Mouse (Mus musculus) midbrain, embryonic 14.5 days (tissue): Measurements from ENCODE around the gene Gm21885. TPM values are rescaled to one million over a fixed set of nuclear protein-coding genes. Genes with fewer than 3 reads are reported as not detected.

Experiments used
- ATAC-seq: fragments of 200-750 bp; cut with Nextera tagmentation; 2 replicates; pipeline ENCODE4 v1.8.0; 2017; ENCODE audit warnings: moderate number of reproducible peaks, moderate library complexity; ENCODE audit not compliant: low FRiP score, low TSS enrichment
- DNase-seq: peaks from one replicate; pipeline ENCODE4 v3.0.0-alpha.2; 2015
- H3K27ac ChIP-seq: fragments of 300-500 bp; sonication (generic); replicated peaks from 2 replicates; pipeline ENCODE4 v1.5.1; 2014; ENCODE audit warnings: mild to moderate bottlenecking, low read depth, low read length, moderate library complexity
- H3K27me3 ChIP-seq: fragments of 300-500 bp; sonication (generic); 2 replicates; pipeline ENCODE4 v1.6.1; 2014; ENCODE audit warnings: low read length, control low read depth, mixed read lengths; ENCODE audit not compliant: control insufficient read depth, insufficient read depth
- H3K36me3 ChIP-seq: fragments of 300-500 bp; sonication (generic); 2 replicates; pipeline ENCODE4 v1.6.1; 2014; ENCODE audit warnings: low read length, control low read depth; ENCODE audit not compliant: control insufficient read depth, insufficient read depth
- H3K4me1 ChIP-seq: fragments of 300-500 bp; sonication (generic); 2 replicates; pipeline ENCODE4 v1.6.1; 2014; ENCODE audit warnings: mild to moderate bottlenecking, antibody characterized with exemption, low read length, control low read depth; ENCODE audit not compliant: control insufficient read depth, insufficient read depth
- H3K4me2 ChIP-seq: fragments of 300-500 bp; sonication (generic); 2 replicates; pipeline ENCODE4 v1.6.1; 2014; ENCODE audit warnings: mild to moderate bottlenecking, low read length, moderate library complexity
- H3K4me3 ChIP-seq: fragments of 300-500 bp; sonication (generic); replicated peaks from 2 replicates; pipeline ENCODE4 v1.5.1; 2014; ENCODE audit warnings: low read depth, low read length
- H3K9ac ChIP-seq: fragments of 300-500 bp; sonication (generic); replicated peaks from 2 replicates; pipeline ENCODE4 v1.6.1; 2014; ENCODE audit warnings: mild to moderate bottlenecking, low read length, moderate library complexity
- H3K9me3 ChIP-seq: fragments of 300-500 bp; sonication (generic); 2 replicates; pipeline ENCODE4 v1.6.1; 2016; ENCODE audit warnings: low read length, control low read depth, mixed read lengths; ENCODE audit not compliant: control insufficient read depth
- WGBS: fragments of 180-500 bp; shearing (Covaris S2); extraction: QIAGEN DNeasy Blood & Tissue Kit; methylation state at CpG from one replicate; pipeline ENCODE4 v1.1.7; 2014; 5-methylcytosine and 5-hydroxymethylcytosine counted together
- polyA plus RNA-seq: library from polyadenylated mRNA; unstranded; fragments of >200 nt; fragmentation: Nextera tagmentation; extraction: Ambion mirVana; gene quantifications from 2 replicates; pipeline ENCODE4 v1.2.1, GENCODE M21; 2014

Gene Gm21885
- polyA plus RNA-seq, 1 experiment from 2014 or later = 0.57 TPM

- 92% methylated on average over 10 of the region's 10 CpGs for WGBS
- H3K27ac ChIP-seq = no peak overlapping the region
- DNase-seq = no peak
- no peaks in the 10 kb centered on the region for H3K4me1 ChIP-seq
- no peaks in the 10 kb centered on the region for H3K27me3 ChIP-seq
- H3K9ac ChIP-seq = no peak overlapping the region
- ATAC-seq = no peak
- no peaks in the 10 kb centered on the region for H3K9me3 ChIP-seq
- H3K36me3 ChIP-seq = peaks cover 90% of the 10 kb centered on the region
- no peak overlapping the region for H3K4me3 ChIP-seq
- H3K4me2 ChIP-seq = no peak overlapping the region
These were observed 8.5 kb downstream of the Gm21885 start for GRCm38 (mm10) chr11:94290062-94290740.

- no peak overlapping the region for H3K4me3 ChIP-seq
- WGBS = 82% methylated on average over 9 of the region's 9 CpGs
- peaks cover 92% of the 10 kb centered on the region for H3K36me3 ChIP-seq
- ATAC-seq = no peak
- no peaks in the 10 kb centered on the region for H3K4me1 ChIP-seq
- H3K9ac ChIP-seq = no peak overlapping the region
- no peak overlapping the region for H3K27ac ChIP-seq
- no peaks in the 10 kb centered on the region for H3K9me3 ChIP-seq
- no peak for DNase-seq
- H3K27me3 ChIP-seq = no peaks in the 10 kb centered on the region
- no peak overlapping the region for H3K4me2 ChIP-seq
These were observed 13.5 kb downstream of the Gm21885 start for GRCm38 (mm10) chr11:94294996-94295845.

GRCm38 (mm10) chr11:94312733-94313132 is 31.1 kb downstream of the Gm21885 start:
- H3K4me1 ChIP-seq = peaks cover 25% of the 10 kb centered on the region
- WGBS = 94% methylated on average over 1 of the region's 1 CpGs

GRCm38 (mm10) chr11:94314098-94314652 is 32.5 kb downstream of the Gm21885 start:
- H3K4me1 ChIP-seq = peaks cover 31% of the 10 kb centered on the region
- no peaks in the 10 kb centered on the region for H3K36me3 ChIP-seq
- ATAC-seq (no peak), DNase-seq (no peak)
- 86% methylated on average over 2 of the region's 2 CpGs for WGBS
- H3K9ac ChIP-seq = no peak overlapping the region
- no peak overlapping the region for H3K4me2 ChIP-seq
- H3K4me3 ChIP-seq = no peak overlapping the region
- H3K9me3 ChIP-seq = no peaks in the 10 kb centered on the region
- no peaks in the 10 kb centered on the region for H3K27me3 ChIP-seq
- no peak overlapping the region for H3K27ac ChIP-seq

More at GRCm38 (mm10) chr11:94312733-94313132, 31.1 kb downstream of the Gm21885 start:
- H3K27ac ChIP-seq = no peak overlapping the region
- H3K4me2 ChIP-seq = no peak overlapping the region
- ATAC-seq = no peak
- H3K9ac ChIP-seq = no peak overlapping the region
- H3K36me3 ChIP-seq = peaks cover 6% of the 10 kb centered on the region; the same call in 1 of the 2 replicates
- DNase-seq = no peak
- H3K4me3 ChIP-seq = no peak overlapping the region
- H3K27me3 ChIP-seq = no peaks in the 10 kb centered on the region
- H3K9me3 ChIP-seq = no peaks in the 10 kb centered on the region

GRCm38 (mm10) chr11:94315308-94315707 is 33.6 kb downstream of the Gm21885 start:
- Histone ChIP-seq H3K27ac (no peak overlapping the region), H3K4me2 (no peak overlapping the region), H3K9me3 (no peaks in the 10 kb centered on the region), H3K9ac (no peak overlapping the region), H3K27me3 (no peaks in the 10 kb centered on the region), H3K36me3 (no peaks in the 10 kb centered on the region), H3K4me1 (peaks cover 42% of the 10 kb centered on the region), H3K4me3 (no peak overlapping the region)
- WGBS = 76% methylated on average over 1 of the region's 1 CpGs
- DNase-seq = no peak
- no peak for ATAC-seq

- Histone ChIP-seq H3K4me3 (no peak overlapping the region), H3K27ac (no peak overlapping the region), H3K27me3 (no peaks in the 10 kb centered on the region), H3K9me3 (no peaks in the 10 kb centered on the region), H3K4me2 (no peak overlapping the region), H3K36me3 (no peaks in the 10 kb centered on the region), H3K4me1 (peaks cover 44% of the 10 kb centered on the region), H3K9ac (no peak overlapping the region)
- ATAC-seq (no peak), DNase-seq (no peak)
- WGBS = 85% methylated on average over 2 of the region's 2 CpGs
These were observed 34.9 kb downstream of the Gm21885 start for GRCm38 (mm10) chr11:94316528-94316927.

- Histone ChIP-seq H3K36me3 (no peaks in the 10 kb centered on the region), H3K27ac (no peak overlapping the region), H3K4me1 (peaks cover 44% of the 10 kb centered on the region), H3K4me3 (no peak overlapping the region), H3K9me3 (no peaks in the 10 kb centered on the region), H3K9ac (no peak overlapping the region), H3K4me2 (no peak overlapping the region), H3K27me3 (no peaks in the 10 kb centered on the region)
- no peak for DNase-seq
- WGBS = 79% methylated on average over 1 of the region's 1 CpGs
- no peak for ATAC-seq
These were observed 35.3 kb downstream of the Gm21885 start for GRCm38 (mm10) chr11:94317014-94317413.

GRCm38 (mm10) chr11:94317515-94317914 is 35.8 kb downstream of the Gm21885 start:
- ATAC-seq = no peak
- Histone ChIP-seq H3K4me3 (no peak overlapping the region), H3K4me2 (no peak overlapping the region), H3K4me1 (peaks cover 44% of the 10 kb centered on the region), H3K36me3 (no peaks in the 10 kb centered on the region), H3K9ac (no peak overlapping the region), H3K27ac (no peak overlapping the region), H3K27me3 (no peaks in the 10 kb centered on the region), H3K9me3 (no peaks in the 10 kb centered on the region)
- 59% methylated on average over 4 of the region's 4 CpGs for WGBS
- DNase-seq = no peak
